Mouse (Mus musculus) limb, embryonic 14.5 days (tissue): ENCODE data around the gene Vmn1r21. TPM values are rescaled to one million over a fixed set of nuclear protein-coding genes. Genes with fewer than 3 reads are reported as not detected.

Experiments
- ATAC-seq: fragments of 200-750 bp; cut with Nextera tagmentation; 2 replicates; pipeline ENCODE4 v1.8.0; 2017; ENCODE audit warnings: low read depth, moderate number of reproducible peaks, moderate TSS enrichment; ENCODE audit not compliant: low FRiP score
- DNase-seq: peaks from one replicate; pipeline ENCODE4 v3.0.0-alpha.2; 2015; ENCODE audit warnings: low spot score
- H3K27ac ChIP-seq: fragments of 300-500 bp; sonication (generic); replicated peaks from 2 replicates; pipeline ENCODE4 v1.5.1; 2014; ENCODE audit warnings: low read depth, mild to moderate bottlenecking, low read length, moderate library complexity, mixed read lengths
- H3K27me3 ChIP-seq: fragments of 300-500 bp; sonication (generic); 2 replicates; pipeline ENCODE4 v1.6.1; 2014; ENCODE audit warnings: low read length, mixed read lengths; ENCODE audit not compliant: control insufficient read depth, insufficient read depth
- H3K36me3 ChIP-seq: fragments of 300-500 bp; sonication (generic); 2 replicates; pipeline ENCODE4 v1.6.1; 2014; ENCODE audit warnings: mild to moderate bottlenecking, low read length, moderate library complexity, mixed read lengths; ENCODE audit not compliant: control insufficient read depth, insufficient read depth
- H3K4me1 ChIP-seq: fragments of 300-500 bp; sonication (generic); 2 replicates; pipeline ENCODE4 v1.6.1; 2014; ENCODE audit warnings: antibody characterized with exemption, low read length, mixed read lengths; ENCODE audit not compliant: control insufficient read depth, insufficient read depth
- H3K4me2 ChIP-seq: fragments of 300-500 bp; sonication (generic); replicated peaks from 2 replicates; pipeline ENCODE4 v1.6.1; 2014; ENCODE audit warnings: low read depth, mild to moderate bottlenecking, low read length, moderate library complexity; ENCODE audit not compliant: severe bottlenecking
- H3K4me3 ChIP-seq: fragments of 300-500 bp; sonication (generic); replicated peaks from 2 replicates; pipeline ENCODE4 v1.5.1; 2014; ENCODE audit warnings: low read length
- H3K9ac ChIP-seq: fragments of 300-500 bp; sonication (generic); 2 replicates; pipeline ENCODE4 v1.6.1; 2014; ENCODE audit warnings: mild to moderate bottlenecking, low read depth, low read length, moderate library complexity; ENCODE audit not compliant: severe bottlenecking
- H3K9me3 ChIP-seq: fragments of 300-500 bp; sonication (generic); 2 replicates; pipeline ENCODE4 v1.6.1; 2016; ENCODE audit warnings: low read length; ENCODE audit not compliant: control insufficient read depth
- POLR2A ChIP-seq: fragments of 200-500 bp; IDR thresholded peaks from 2 replicates; pipeline ENCODE4 v1.8.0; 2012; ENCODE audit warnings: inconsistent platforms, mild to moderate bottlenecking, moderate library complexity, borderline replicate concordance; ENCODE audit not compliant: insufficient read depth, insufficient read length; ENCODE audit errors: extremely low read depth
- WGBS: fragments of 180-500 bp; shearing (Covaris S2); extraction: QIAGEN DNeasy Blood & Tissue Kit; methylation state at CpG from one replicate; pipeline ENCODE4 v1.1.7; 2014; 5-methylcytosine and 5-hydroxymethylcytosine counted together
- polyA plus RNA-seq, 2 experiments: library from polyadenylated mRNA; depleted of rRNA in 1 of 2; stranded (reverse) in 1 of 2; unstranded in 1 of 2; fragments of >200 nt; fragmentation: Nextera tagmentation in 1 of 2; extraction: Ambion mirVana in 1 of 2; gene quantifications; 2 replicates each; pipeline versions ENCODE4 v1.2.1 to v1.2.3; 2012 to 2014

The Vmn1r21 gene
- polyA plus RNA-seq, 2 experiments, result not detected

- Histone ChIP-seq H3K9ac (peak within 1 kb of the TSS; percentile 95), H3K4me3 (peak within 1 kb of the TSS; percentile 88), H3K4me2 (peak within 1 kb of the TSS; percentile 51), H3K36me3 (no peaks in the 10 kb centered on the region), H3K27ac (peak within 1 kb of the TSS; percentile 92), H3K9me3 (no peaks in the 10 kb centered on the region), H3K4me1 (no peaks in the 10 kb centered on the region), H3K27me3 (no peaks in the 10 kb centered on the region)
- peak; percentile 86 for ATAC-seq
- peak; percentile 75 for DNase-seq
- WGBS, result under 1% methylated on average over 71 of the region's 87 CpGs
- TF ChIP-seq POLR2A, result peak; percentile 55; the same call in 1 of the 2 replicates
These were observed 25.5 kb downstream of the Vmn1r21 start, which contains the start of gene Vopp1 for GRCm38 (mm10) chr6:57824422-57825258. Vopp1 (minus strand) TSS chr6:57825159.

- ATAC-seq, result no peak
These were observed 26.7 kb downstream of the Vmn1r21 start for GRCm38 (mm10) chr6:57823461-57823860.

GRCm38 (mm10) chr6:57822648-57823410 lies 27.3 kb downstream of the Vmn1r21 start:
- ATAC-seq, result peak; percentile 79
- H3K4me2 ChIP-seq, result peak overlapping the region; percentile 33

More at GRCm38 (mm10) chr6:57823461-57823860, 26.7 kb downstream of the Vmn1r21 start:
- no peak for TF ChIP-seq POLR2A
- H3K36me3 ChIP-seq, result no peaks in the 10 kb centered on the region
- no peaks in the 10 kb centered on the region for H3K27me3 ChIP-seq
- H3K4me1 ChIP-seq, result no peaks in the 10 kb centered on the region
- DNase-seq, result no peak
- H3K9me3 ChIP-seq, result no peaks in the 10 kb centered on the region
- H3K4me2 ChIP-seq, result peak overlapping the region; percentile 33
- H3K9ac ChIP-seq, result no peak overlapping the region
- 42% methylated on average over 3 of the region's 3 CpGs for WGBS
- H3K4me3 ChIP-seq, result peak overlapping the region; percentile 17; the same call in 1 of the 2 replicates
- no peak overlapping the region for H3K27ac ChIP-seq

GRCm38 (mm10) chr6:57814436-57814940 lies 35.7 kb downstream of the Vmn1r21 start:
- TF ChIP-seq POLR2A, result no peak
- no peak for ATAC-seq
- no peak for DNase-seq
- no peak overlapping the region for H3K9ac ChIP-seq
- WGBS, result 81% methylated on average over 2 of the region's 2 CpGs
- no peaks in the 10 kb centered on the region for H3K4me1 ChIP-seq
- H3K27me3 ChIP-seq, result no peaks in the 10 kb centered on the region
- no peaks in the 10 kb centered on the region for H3K36me3 ChIP-seq
- H3K4me2 ChIP-seq, result no peak overlapping the region
- no peak overlapping the region for H3K27ac ChIP-seq
- H3K9me3 ChIP-seq, result no peaks in the 10 kb centered on the region
- no peak overlapping the region for H3K4me3 ChIP-seq

More at GRCm38 (mm10) chr6:57822648-57823410, 27.3 kb downstream of the Vmn1r21 start:
- Histone ChIP-seq H3K4me1 (no peaks in the 10 kb centered on the region), H3K36me3 (no peaks in the 10 kb centered on the region), H3K27ac (no peak overlapping the region), H3K9me3 (no peaks in the 10 kb centered on the region), H3K9ac (no peak overlapping the region), H3K27me3 (no peaks in the 10 kb centered on the region), H3K4me3 (no peak overlapping the region)
- no peak for TF ChIP-seq POLR2A
- 55% methylated on average over 5 of the region's 5 CpGs for WGBS
- peak; percentile 59 for DNase-seq
